Mouse (Mus musculus): ENCODE measurements around the gene Thbs2. TPM values are rescaled to one million over a fixed set of nuclear protein-coding genes. Genes with fewer than 3 reads are reported as not detected.

Thbs2 gene
- total and polyA plus RNA-seq, 3 experiments, result 0.03 TPM; not detected in 2

- in situ Hi-C loops (cut with MboI; ENCODE audit: low pct_ligation_motif_present, low pct_unique_long_range_greater_than_20kb, low sequenced_read_pairs) (no loop called here), dilution Hi-C loops (cut with MboI; ENCODE audit: extremely low pct_ligation_motif_present, extremely low pct_unique_long_range_greater_than_20kb, low sequenced_read_pairs) (no loop called here)
- Histone ChIP-seq H3K4me3 (replicated peaks in 1 of 3; ENCODE audit: low read depth in 2 of 3, low read length in 2 of 3, poor library complexity in 1 of 3) (no peak overlapping the region), H3K4me1 (ENCODE audit: control insufficient read depth in 1 of 2, insufficient read depth in 2 of 2) (peaks cover 0 to 9% of the 10 kb centered on the region in 2 experiments; a peak in 1 of 4 replicates), H3K36me3 (replicated peaks in 1 of 2; ENCODE audit: control insufficient read depth in 1 of 2, insufficient read depth in 1 of 2, low read length in 1 of 2) (no peaks in the 10 kb centered on the region), H3K9me3 (replicated peaks; ENCODE audit: low read length) (no peaks in the 10 kb centered on the region), H3K4me2 (ENCODE audit: insufficient read depth, low read depth, poor library complexity, severe bottlenecking) (no peak overlapping the region), H3K79me2 (replicated peaks; ENCODE audit: control insufficient read depth, extremely low read depth, insufficient read depth, poor library complexity, severe bottlenecking) (no peaks in the 10 kb centered on the region), H3K27ac (ENCODE audit: insufficient read depth, low read depth) (no peak overlapping the region), H3K27me3 (replicated peaks) (no peaks in the 10 kb centered on the region), H3K9ac (ENCODE audit: insufficient read depth, low read depth) (no peak overlapping the region)
- DNase-seq (ENCODE audit: extremely low read depth), result no peak
- TF ChIP-seq IRF4 (IDR thresholded peaks at IDR 0.05; ENCODE audit: low read depth, low read length) (no peak), MEF2A (IDR thresholded peaks at IDR 0.05; ENCODE audit: borderline replicate concordance, low read depth, low read length) (no peak), RAD21 (IDR thresholded peaks at IDR 0.05; ENCODE audit: low read depth, low read length) (no peak), ELF1 (IDR thresholded peaks at IDR 0.05; ENCODE audit: low read depth, low read length) (no peak), MYC (IDR thresholded peaks at IDR 0.05; ENCODE audit: low read depth, low read length) (no peak), GABPA (IDR thresholded peaks at IDR 0.05; ENCODE audit: insufficient replicate concordance, low read depth, low read length) (no peak), USF2 (conservative IDR thresholded peaks at IDR 0.05; ENCODE audit: low read depth, low read length) (no peak), EP300 (IDR thresholded peaks at IDR 0.05; ENCODE audit: low read length) (no peak), MAZ (IDR thresholded peaks at IDR 0.05; ENCODE audit: low read depth, low read length) (no peak), MAX (IDR thresholded peaks at IDR 0.05; ENCODE audit: low read length) (no peak), NRF1 (IDR thresholded peaks at IDR 0.05; ENCODE audit: low read depth, low read length) (no peak)
Observed at GRCm38 (mm10) chr17:14654981-14655380, 39.1 kb downstream of the Thbs2 start.

DNA sequence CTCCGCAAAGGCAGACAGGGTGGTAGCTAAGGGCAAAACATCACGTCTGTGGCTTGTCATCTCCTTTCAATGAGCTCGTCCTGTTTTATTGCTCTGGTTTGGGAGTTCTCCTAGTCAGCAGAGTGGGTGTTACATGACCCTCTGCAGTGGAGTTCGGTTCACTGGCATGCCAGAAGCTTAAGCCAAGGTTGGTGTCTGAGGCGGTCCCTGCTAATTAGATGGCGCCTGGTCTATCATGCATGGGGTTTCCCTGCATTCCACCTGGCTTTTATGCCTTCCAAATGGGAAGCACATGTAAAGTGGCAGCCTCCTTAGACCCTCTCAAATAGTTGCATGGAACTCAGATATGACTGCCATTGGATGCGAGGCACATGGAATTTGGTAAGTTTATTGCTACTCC, 42.0 kb downstream of the Thbs2 start:
- H3K27ac ChIP-seq (ENCODE audit: insufficient read depth, low read depth), result no peak overlapping the region
- H3K4me3 ChIP-seq (replicated peaks in 1 of 3; ENCODE audit: low read depth in 2 of 3, low read length in 2 of 3, poor library complexity in 1 of 3), result no peak overlapping the region
- H3K36me3 ChIP-seq (replicated peaks in 1 of 2; ENCODE audit: control insufficient read depth in 1 of 2, insufficient read depth in 1 of 2, low read length in 1 of 2), result no peaks in the 10 kb centered on the region
- DNase-seq (ENCODE audit: extremely low read depth), result no peak
- no peak overlapping the region for H3K9ac ChIP-seq (ENCODE audit: insufficient read depth, low read depth)
- no peak overlapping the region for H3K4me2 ChIP-seq (ENCODE audit: insufficient read depth, low read depth, poor library complexity, severe bottlenecking)
- dilution Hi-C loops (cut with MboI; ENCODE audit: extremely low pct_ligation_motif_present, extremely low pct_unique_long_range_greater_than_20kb, low sequenced_read_pairs) (no loop called here), in situ Hi-C loops (cut with MboI; ENCODE audit: low pct_ligation_motif_present, low pct_unique_long_range_greater_than_20kb, low sequenced_read_pairs) (no loop called here)
- H3K9me3 ChIP-seq (replicated peaks; ENCODE audit: low read length), result no peaks in the 10 kb centered on the region
- H3K4me1 ChIP-seq (ENCODE audit: control insufficient read depth in 1 of 2, insufficient read depth in 2 of 2), result peaks cover 0 to 7% of the 10 kb centered on the region in 2 experiments; a peak in 1 of 4 replicates
- no peaks in the 10 kb centered on the region for H3K27me3 ChIP-seq (replicated peaks)
- H3K79me2 ChIP-seq (replicated peaks; ENCODE audit: control insufficient read depth, extremely low read depth, insufficient read depth, poor library complexity, severe bottlenecking), result no peaks in the 10 kb centered on the region
- no peak for TF ChIP-seq MXI1 (IDR thresholded peaks at IDR 0.05; ENCODE audit: low read depth, low read length)
- TF ChIP-seq RCOR1 (conservative IDR thresholded peaks at IDR 0.05; ENCODE audit: low read depth, low read length), result no peak
- TF ChIP-seq GABPA (IDR thresholded peaks at IDR 0.05; ENCODE audit: insufficient replicate concordance, low read depth, low read length), result no peak
- no peak for TF ChIP-seq CHD2 (IDR thresholded peaks at IDR 0.05; ENCODE audit: low read length)
- TF ChIP-seq ZNF384 (IDR thresholded peaks at IDR 0.05; ENCODE audit: low read depth, low read length), result no peak
- TF ChIP-seq UBTF (IDR thresholded peaks at IDR 0.05; ENCODE audit: low read depth, low read length), result no peak
- no peak for TF ChIP-seq USF2 (conservative IDR thresholded peaks at IDR 0.05; ENCODE audit: low read depth, low read length)
- TF ChIP-seq ELF1 (IDR thresholded peaks at IDR 0.05; ENCODE audit: low read depth, low read length), result no peak
- no peak for TF ChIP-seq E2F4 (IDR thresholded peaks at IDR 0.05; ENCODE audit: insufficient replicate concordance, low read depth, low read length)
- no peak for TF ChIP-seq NELFE (IDR thresholded peaks at IDR 0.05; ENCODE audit: low read depth, low read length)
- no peak for TF ChIP-seq EP300 (IDR thresholded peaks at IDR 0.05; ENCODE audit: low read length)
- no peak for TF ChIP-seq NRF1 (IDR thresholded peaks at IDR 0.05; ENCODE audit: low read depth, low read length)
- TF ChIP-seq RAD21 (IDR thresholded peaks at IDR 0.05; ENCODE audit: low read depth, low read length), result no peak
- TF ChIP-seq JUN (IDR thresholded peaks at IDR 0.05; ENCODE audit: insufficient read depth, low read depth, low read length), result no peak
- no peak for TF ChIP-seq TCF12 (IDR thresholded peaks at IDR 0.05; ENCODE audit: low read depth, low read length)
- TF ChIP-seq MYC (IDR thresholded peaks at IDR 0.05; ENCODE audit: low read depth, low read length), result no peak
- TF ChIP-seq POLR2A (IDR thresholded peaks at IDR 0.05; ENCODE audit: low read depth, low read length), result no peak
- TF ChIP-seq USF1 (IDR thresholded peaks at IDR 0.05; ENCODE audit: low read depth, low read length), result no peak
- TF ChIP-seq KAT2A (IDR thresholded peaks at IDR 0.05; ENCODE audit: insufficient replicate concordance, low read length), result no peak
